Mouse (Mus musculus): ENCODE measurements at regions not wholly inside any gene's neighbourhood (a gene's known extent, or its start where the extent isn't known, plus 50 kb on each side); places are given as distances from the start of the nearest gene placed in this dataset.

DNA sequence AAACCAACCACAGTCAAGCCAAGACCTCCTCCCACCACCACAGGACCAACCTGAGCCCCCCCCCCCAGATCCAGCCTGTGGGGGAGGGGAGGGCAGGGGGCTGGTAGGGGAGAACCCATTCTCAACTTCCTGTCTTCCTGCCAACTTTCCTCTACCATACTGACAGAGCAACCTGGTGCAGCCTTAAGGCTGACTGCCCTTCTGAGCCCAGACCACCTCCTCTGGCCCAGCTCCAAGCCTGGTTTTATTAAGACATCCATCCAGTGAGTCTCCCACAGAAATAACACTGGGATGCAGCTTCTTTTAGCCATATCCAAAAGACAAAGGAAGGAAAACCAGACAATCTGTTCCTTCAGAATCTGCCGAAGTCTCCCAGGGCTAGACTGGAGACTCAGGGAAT, 342.8 kb downstream of the Gm9195 start:
- Histone ChIP-seq H3K9ac (no peak overlapping the region), H3K27ac (no peak overlapping the region), H3K4me3 (replicated peaks) (no peak overlapping the region), H3K9me3 (replicated peaks) (no peaks in the 10 kb centered on the region), H3K27me3 (no peaks in the 10 kb centered on the region), H3K4me1 (replicated peaks) (no peaks in the 10 kb centered on the region), H3K4me2 (no peak overlapping the region), H3K36me3 (no peaks in the 10 kb centered on the region)
- ATAC-seq (ENCODE audit: low read depth) (no peak), DNase-seq (no peak)
- WGBS (ENCODE audit: insufficient replicate concordance), result 57% methylated on average over 1 of the region's 1 CpGs

DNA sequence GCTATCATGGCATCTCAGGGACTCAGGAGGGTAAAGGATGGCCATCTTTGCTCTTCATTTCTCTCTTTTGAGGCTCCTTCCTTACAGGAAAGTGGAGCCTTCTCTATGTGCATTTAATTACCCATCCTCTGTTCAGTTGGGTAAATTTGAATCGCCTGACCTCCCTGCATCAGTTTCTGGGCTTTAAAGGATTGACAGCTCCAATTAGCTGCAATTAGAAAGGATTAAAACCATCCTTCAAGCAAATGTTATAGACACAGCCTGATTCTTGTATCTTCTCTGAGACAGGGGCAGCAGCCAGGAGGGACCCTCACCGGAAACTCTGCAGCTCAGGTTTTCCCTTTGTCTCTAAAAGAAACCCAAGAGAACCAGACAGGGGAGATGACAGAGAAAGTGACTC, 345.3 kb downstream of the Gm9195 start:
- Histone ChIP-seq H3K4me2 (no peak overlapping the region), H3K27ac (no peak overlapping the region), H3K36me3 (no peaks in the 10 kb centered on the region), H3K9ac (no peak overlapping the region), H3K27me3 (no peaks in the 10 kb centered on the region), H3K9me3 (replicated peaks) (no peaks in the 10 kb centered on the region), H3K4me1 (replicated peaks) (no peaks in the 10 kb centered on the region), H3K4me3 (replicated peaks) (no peak overlapping the region)
- ATAC-seq (ENCODE audit: low read depth) (no peak), DNase-seq (no peak)
- 54% methylated on average over 2 of the region's 2 CpGs for WGBS (ENCODE audit: insufficient replicate concordance)

DNA sequence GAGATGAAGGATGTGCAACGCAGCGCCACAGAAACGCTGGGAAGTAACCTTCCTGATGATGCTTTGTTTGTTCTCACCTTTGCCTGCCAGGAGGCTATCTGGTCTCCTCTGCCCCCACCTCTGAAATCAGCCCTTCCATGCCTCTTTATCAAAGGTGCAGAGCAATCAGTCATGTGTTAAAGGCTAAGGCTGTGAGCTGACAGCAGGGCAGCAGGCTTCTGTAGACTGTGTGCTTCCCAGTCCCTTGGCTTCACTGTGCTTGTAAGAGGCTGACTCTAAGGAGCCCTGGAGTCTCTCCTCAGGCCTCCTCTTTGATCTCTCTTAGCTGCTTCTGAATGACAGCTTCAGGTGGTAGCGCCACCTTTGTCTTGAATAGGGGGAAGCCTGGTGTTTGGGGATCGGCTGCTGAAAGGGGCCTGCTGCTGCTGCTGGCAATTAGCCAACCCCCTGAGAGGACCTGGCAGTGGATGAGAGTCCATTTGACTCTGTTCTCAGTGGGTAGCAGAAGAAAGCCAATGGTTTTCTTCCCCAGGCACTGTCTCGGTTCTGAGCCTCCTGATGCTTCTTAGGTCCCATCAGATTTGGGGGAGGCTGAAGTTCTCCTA, 348.7 kb downstream of the Gm9195 start:
- H3K36me3 ChIP-seq, result no peaks in the 10 kb centered on the region
- ATAC-seq (ENCODE audit: low read depth), result no peak
- no peak overlapping the region for H3K9ac ChIP-seq
- H3K4me3 ChIP-seq (replicated peaks), result no peak overlapping the region
- H3K27me3 ChIP-seq, result no peaks in the 10 kb centered on the region
- H3K4me2 ChIP-seq, result no peak overlapping the region
- no peaks in the 10 kb centered on the region for H3K9me3 ChIP-seq (replicated peaks)
- H3K4me1 ChIP-seq (replicated peaks), result no peaks in the 10 kb centered on the region
- 36% methylated on average over 6 of the region's 6 CpGs for WGBS (ENCODE audit: insufficient replicate concordance)
- no peak overlapping the region for H3K27ac ChIP-seq
- no peak for DNase-seq

DNA sequence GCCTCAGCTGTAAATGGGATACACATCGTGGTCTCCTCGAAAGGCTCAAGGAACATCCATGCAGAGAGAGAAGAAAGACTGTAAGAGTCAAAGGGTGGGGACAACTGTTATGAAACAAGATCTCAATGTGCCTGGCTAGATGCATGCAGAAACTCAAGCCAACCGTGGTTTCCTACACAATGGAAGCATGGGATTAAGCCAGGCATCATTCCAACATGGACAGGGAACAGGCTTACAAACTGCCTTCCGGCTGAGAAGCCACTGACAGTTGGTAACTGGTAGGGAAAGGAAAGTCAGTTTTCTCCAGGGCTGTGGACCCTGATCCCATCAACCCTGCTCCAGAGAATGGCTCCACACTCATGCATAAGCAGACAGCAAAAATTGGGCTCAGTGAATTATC, 350.5 kb downstream of the Gm9195 start:
- WGBS (ENCODE audit: insufficient replicate concordance), result 68% methylated on average over 4 of the region's 4 CpGs

DNA sequence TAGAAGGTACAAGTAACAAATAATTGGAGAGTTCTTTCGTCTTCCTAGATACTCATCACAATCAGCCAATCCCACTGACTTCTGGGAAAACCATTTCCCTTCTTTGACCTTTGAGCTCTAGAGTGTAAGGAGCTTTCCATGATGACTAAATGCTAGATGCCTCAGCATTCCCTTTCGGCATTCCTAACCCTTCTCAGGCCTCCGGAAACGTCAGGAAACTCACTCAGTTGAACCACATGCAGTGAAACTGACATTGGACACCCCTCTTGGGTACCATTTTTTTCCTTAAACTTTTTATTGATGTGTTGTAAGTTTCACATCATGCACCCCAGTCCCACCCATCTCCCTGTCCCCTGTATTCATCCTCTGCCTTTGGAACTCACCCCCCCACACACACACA, 361.5 kb downstream of the Gm9195 start:
- H3K9ac ChIP-seq, result no peak overlapping the region
- no peaks in the 10 kb centered on the region for H3K4me1 ChIP-seq (replicated peaks)
- no peak for DNase-seq
- no peak overlapping the region for H3K4me2 ChIP-seq
- H3K4me3 ChIP-seq (replicated peaks), result no peak overlapping the region
- no peaks in the 10 kb centered on the region for H3K36me3 ChIP-seq
- no peak overlapping the region for H3K27ac ChIP-seq
- H3K9me3 ChIP-seq (replicated peaks), result no peaks in the 10 kb centered on the region
- 56% methylated on average over 4 of the region's 4 CpGs for WGBS (ENCODE audit: insufficient replicate concordance)
- ATAC-seq (ENCODE audit: low read depth), result no peak
- H3K27me3 ChIP-seq, result no peaks in the 10 kb centered on the region

More for the DNA sequence above, 350.5 kb downstream of the Gm9195 start:
- H3K27ac ChIP-seq, result no peak overlapping the region
- no peak overlapping the region for H3K9ac ChIP-seq
- H3K4me3 ChIP-seq (replicated peaks), result no peak overlapping the region
- H3K27me3 ChIP-seq, result no peaks in the 10 kb centered on the region
- ATAC-seq (ENCODE audit: low read depth) (no peak), DNase-seq (no peak)
- H3K9me3 ChIP-seq (replicated peaks), result no peaks in the 10 kb centered on the region
- H3K4me1 ChIP-seq (replicated peaks), result no peaks in the 10 kb centered on the region
- no peak overlapping the region for H3K4me2 ChIP-seq
- no peaks in the 10 kb centered on the region for H3K36me3 ChIP-seq

DNA sequence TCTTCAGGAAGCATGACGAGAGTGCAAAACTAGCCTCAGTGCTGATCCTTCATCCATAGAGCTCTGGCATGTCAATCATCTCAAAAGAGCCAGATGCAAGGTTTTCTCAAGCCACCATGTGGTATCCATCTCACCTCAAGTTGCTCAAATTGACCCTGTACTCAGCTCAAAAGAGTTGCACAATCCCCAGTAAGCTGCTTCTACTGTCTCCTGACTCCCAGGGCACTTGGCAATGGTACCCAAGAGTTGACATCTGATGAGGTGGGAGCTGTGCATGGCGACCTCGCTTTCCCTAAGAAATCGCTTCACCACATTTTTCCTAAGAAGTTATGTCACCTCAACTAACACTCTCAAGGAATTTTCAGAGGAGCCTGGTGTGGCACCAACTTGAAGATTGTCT, 369.9 kb downstream of the Gm9195 start:
- no peak overlapping the region for H3K9ac ChIP-seq
- no peaks in the 10 kb centered on the region for H3K36me3 ChIP-seq
- no peak overlapping the region for H3K4me2 ChIP-seq
- H3K27me3 ChIP-seq, result no peaks in the 10 kb centered on the region
- H3K9me3 ChIP-seq (replicated peaks), result no peaks in the 10 kb centered on the region
- no peaks in the 10 kb centered on the region for H3K4me1 ChIP-seq (replicated peaks)
- no peak overlapping the region for H3K27ac ChIP-seq
- ATAC-seq (ENCODE audit: low read depth) (no peak), DNase-seq (no peak)
- H3K4me3 ChIP-seq (replicated peaks), result no peak overlapping the region
- 70% methylated on average over 4 of the region's 4 CpGs for WGBS (ENCODE audit: insufficient replicate concordance)

DNA sequence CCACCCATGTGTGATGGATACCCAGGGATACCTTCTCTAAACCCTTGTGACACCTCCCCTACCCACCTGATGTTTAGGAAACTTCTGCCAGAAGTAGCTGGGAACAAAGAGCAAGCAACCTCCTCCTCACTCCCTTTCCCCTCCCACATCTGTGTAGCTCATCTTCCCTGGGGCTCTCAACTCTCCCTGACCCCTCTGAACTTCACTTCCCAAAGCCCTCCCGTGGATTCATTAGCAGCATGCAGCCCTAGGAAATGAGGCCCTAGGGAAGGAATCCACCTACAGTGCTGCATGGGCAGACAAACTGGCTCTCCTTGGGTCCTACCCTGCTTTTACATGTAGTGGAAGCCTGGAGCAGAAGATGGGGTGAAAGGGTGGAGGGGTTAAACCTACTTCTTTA, 370.6 kb downstream of the Gm9195 start:
- H3K4me2 ChIP-seq, result no peak overlapping the region
- H3K9me3 ChIP-seq (replicated peaks), result no peaks in the 10 kb centered on the region
- DNase-seq, result no peak
- H3K27me3 ChIP-seq, result no peaks in the 10 kb centered on the region
- no peaks in the 10 kb centered on the region for H3K4me1 ChIP-seq (replicated peaks)
- H3K27ac ChIP-seq, result no peak overlapping the region
- 35% methylated on average over 1 of the region's 1 CpGs for WGBS (ENCODE audit: insufficient replicate concordance)
- H3K36me3 ChIP-seq, result no peaks in the 10 kb centered on the region
- H3K4me3 ChIP-seq (replicated peaks), result no peak overlapping the region
- H3K9ac ChIP-seq, result no peak overlapping the region
- ATAC-seq (ENCODE audit: low read depth), result no peak

DNA sequence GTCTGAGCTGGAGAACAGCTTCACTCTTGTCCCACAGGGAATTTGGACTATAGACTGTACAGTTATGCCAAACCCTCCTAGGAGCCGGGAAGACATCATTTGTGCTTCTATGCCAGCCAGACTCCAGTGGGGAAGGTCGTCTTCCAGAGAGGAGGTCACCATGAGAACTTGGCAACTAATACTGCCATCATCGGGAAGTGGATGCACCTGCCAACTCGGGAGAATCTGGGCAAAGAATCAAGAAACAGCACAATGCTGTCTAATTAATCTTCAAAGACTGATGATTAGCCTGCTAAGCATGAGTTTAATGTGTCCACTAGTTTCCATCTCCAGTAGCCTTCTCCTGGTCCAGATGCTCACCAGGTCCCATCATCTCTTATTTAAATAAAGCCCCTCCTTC, 374.8 kb downstream of the Gm9195 start:
- Histone ChIP-seq H3K4me1 (replicated peaks) (peaks cover 7% of the 10 kb centered on the region; the same call in 1 of the 2 replicates), H3K36me3 (no peaks in the 10 kb centered on the region), H3K4me3 (replicated peaks) (no peak overlapping the region), H3K9me3 (replicated peaks) (no peaks in the 10 kb centered on the region), H3K27ac (no peak overlapping the region), H3K4me2 (no peak overlapping the region), H3K9ac (no peak overlapping the region), H3K27me3 (no peaks in the 10 kb centered on the region)
- ATAC-seq (ENCODE audit: low read depth) (no peak), DNase-seq (no peak)
- 77% methylated on average over 4 of the region's 4 CpGs for WGBS (ENCODE audit: insufficient replicate concordance)

DNA sequence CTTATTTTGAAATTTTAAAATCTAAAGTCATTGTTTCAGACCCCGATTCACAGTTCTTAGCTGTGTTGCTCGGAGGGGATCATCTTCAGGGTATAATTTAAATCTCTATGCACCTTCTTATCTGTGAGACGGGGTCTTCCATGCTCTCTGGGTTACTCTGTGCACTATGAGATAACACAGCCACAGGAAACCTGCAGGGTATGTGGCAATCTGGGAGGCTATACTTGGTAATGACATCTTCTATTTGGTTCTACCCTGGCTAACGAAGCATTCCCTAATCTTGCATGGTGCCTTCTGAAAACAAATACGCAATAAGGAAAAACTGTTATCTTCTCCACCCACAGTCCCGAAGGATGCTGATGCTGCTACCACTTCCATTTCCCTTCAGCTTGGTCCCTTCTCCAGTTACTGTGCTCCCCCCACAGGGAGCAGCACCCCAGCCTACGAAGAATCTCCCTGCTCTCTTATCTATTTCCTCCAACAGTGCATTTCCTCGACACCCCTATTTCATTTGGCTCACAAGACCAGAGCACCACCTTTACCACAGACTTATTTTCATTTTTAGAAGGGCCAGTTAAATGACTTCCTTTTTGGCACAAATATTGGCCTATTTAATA, 378.2 kb downstream of the Gm9195 start:
- H3K4me3 ChIP-seq (replicated peaks), result no peak overlapping the region
- H3K27ac ChIP-seq, result no peak overlapping the region
- H3K9me3 ChIP-seq (replicated peaks), result no peaks in the 10 kb centered on the region
- no peak overlapping the region for H3K4me2 ChIP-seq
- ATAC-seq (ENCODE audit: low read depth), result peak; percentile 79
- no peak overlapping the region for H3K9ac ChIP-seq
- peak; percentile 5 for DNase-seq
- no peaks in the 10 kb centered on the region for H3K27me3 ChIP-seq
- 13% methylated on average over 8 of the region's 8 CpGs for WGBS (ENCODE audit: insufficient replicate concordance)
- peaks cover 7% of the 10 kb centered on the region; the same call in 1 of the 2 replicates for H3K4me1 ChIP-seq (replicated peaks)
- H3K36me3 ChIP-seq, result no peaks in the 10 kb centered on the region

DNA sequence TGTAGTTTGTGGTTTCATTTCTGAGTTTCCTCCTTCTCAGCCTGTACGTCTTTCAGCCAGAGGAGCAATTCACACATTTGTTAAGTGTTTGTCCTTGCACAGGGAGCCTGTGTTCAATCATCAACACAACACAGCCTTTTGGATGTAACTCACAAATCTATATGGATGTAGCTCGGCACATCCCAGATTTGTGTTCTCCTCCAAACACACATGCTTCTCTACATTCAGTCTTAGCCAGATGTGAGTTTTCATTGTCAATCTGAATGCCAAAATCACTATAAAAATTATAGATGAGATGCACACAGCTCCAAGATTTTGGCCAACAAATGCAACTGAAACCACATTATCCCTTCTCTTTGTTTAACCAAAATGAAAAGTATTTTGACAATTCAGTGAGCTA, 380.9 kb downstream of the Gm9195 start:
- Histone ChIP-seq H3K27ac (no peak overlapping the region), H3K4me3 (replicated peaks) (no peak overlapping the region), H3K9ac (no peak overlapping the region), H3K27me3 (no peaks in the 10 kb centered on the region), H3K9me3 (replicated peaks) (no peaks in the 10 kb centered on the region), H3K36me3 (no peaks in the 10 kb centered on the region), H3K4me1 (replicated peaks) (peaks cover 7% of the 10 kb centered on the region; the same call in 1 of the 2 replicates), H3K4me2 (no peak overlapping the region)
- 56% methylated on average over 2 of the region's 2 CpGs for WGBS (ENCODE audit: insufficient replicate concordance)
- DNase-seq (no peak), ATAC-seq (ENCODE audit: low read depth) (no peak)

DNA sequence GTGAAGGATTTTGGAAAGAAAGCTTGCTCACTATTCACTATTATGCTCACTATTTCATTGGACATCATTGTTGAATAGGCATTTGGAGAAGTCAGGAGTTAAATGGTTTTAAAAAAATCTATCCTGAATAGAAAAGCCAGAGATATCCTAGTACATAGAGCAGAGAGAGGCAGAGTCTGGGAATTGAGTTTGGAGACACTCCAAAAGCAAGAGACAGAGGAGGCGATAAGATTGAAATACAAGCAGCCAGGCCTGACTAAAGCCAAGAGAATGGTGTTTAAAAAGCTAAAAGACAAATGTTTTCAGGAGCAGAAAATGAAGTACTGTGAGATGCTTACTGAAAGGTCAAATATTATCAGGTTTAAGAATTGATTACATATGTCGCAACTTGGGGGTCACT, 400.1 kb downstream of the Gm9195 start:
- H3K4me1 ChIP-seq (replicated peaks), result no peaks in the 10 kb centered on the region
- H3K9me3 ChIP-seq (replicated peaks), result no peaks in the 10 kb centered on the region
- no peaks in the 10 kb centered on the region for H3K27me3 ChIP-seq
- H3K27ac ChIP-seq, result no peak overlapping the region
- H3K9ac ChIP-seq, result no peak overlapping the region
- WGBS (ENCODE audit: insufficient replicate concordance), result 72% methylated on average over 2 of the region's 2 CpGs
- no peaks in the 10 kb centered on the region for H3K36me3 ChIP-seq
- ATAC-seq (ENCODE audit: low read depth) (no peak), DNase-seq (no peak)
- H3K4me2 ChIP-seq, result no peak overlapping the region
- H3K4me3 ChIP-seq (replicated peaks), result no peak overlapping the region

DNA sequence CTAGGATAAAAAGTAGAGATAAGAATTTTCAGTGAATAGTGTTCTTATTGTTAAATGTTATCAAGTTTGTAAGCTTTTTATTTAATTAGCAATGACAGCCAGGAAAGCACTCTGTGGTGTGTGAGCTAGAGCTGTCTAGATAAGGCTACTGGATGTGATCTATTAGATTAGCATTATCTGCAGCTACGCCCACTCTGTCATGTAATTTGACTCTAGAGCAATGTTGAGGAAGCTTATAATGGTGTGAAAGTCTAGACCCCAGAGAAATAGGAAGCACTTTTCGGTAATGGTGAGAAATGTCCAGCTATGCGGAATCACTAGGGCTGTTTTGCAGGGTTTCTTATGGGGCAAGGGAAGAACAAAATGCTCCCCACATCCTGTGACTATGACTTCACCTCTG, 410.2 kb downstream of the Gm9195 start:
- no peaks in the 10 kb centered on the region for H3K4me1 ChIP-seq (replicated peaks)
- DNase-seq (no peak), ATAC-seq (ENCODE audit: low read depth) (no peak)
- H3K4me2 ChIP-seq, result no peak overlapping the region
- H3K36me3 ChIP-seq, result no peaks in the 10 kb centered on the region
- WGBS (ENCODE audit: insufficient replicate concordance), result 32% methylated on average over 3 of the region's 3 CpGs
- H3K27me3 ChIP-seq, result no peaks in the 10 kb centered on the region
- H3K27ac ChIP-seq, result no peak overlapping the region
- H3K4me3 ChIP-seq (replicated peaks), result no peak overlapping the region
- H3K9me3 ChIP-seq (replicated peaks), result no peaks in the 10 kb centered on the region
- H3K9ac ChIP-seq, result no peak overlapping the region
